Mouse (Mus musculus): ENCODE results near the gene Mrpl53. TPM values are rescaled to one million over a fixed set of nuclear protein-coding genes. Genes with fewer than 3 reads are reported as not detected.

Gene Mrpl53
- polyA plus RNA-seq, 1 experiment from 2014 or later = 122 TPM

DNA sequence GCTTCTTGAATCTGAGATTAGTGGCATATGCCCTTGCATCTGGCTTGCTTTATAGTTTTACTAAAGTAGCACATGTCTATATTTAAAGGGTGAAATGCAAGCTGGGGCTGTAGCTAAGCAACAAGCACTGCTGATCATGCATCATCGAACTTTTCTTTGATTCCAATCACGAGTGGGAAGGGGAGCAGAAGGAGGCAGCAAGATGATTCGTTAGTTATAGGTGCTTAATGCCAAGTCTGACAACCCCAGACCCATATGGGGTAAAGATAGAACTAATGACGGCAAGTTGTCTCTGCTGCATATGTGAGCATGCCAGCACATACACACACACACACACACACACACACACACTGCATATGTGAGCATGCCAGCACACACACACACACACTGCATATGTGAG is 4.7 kb upstream of the Mrpl53 start:
- peaks cover 4% of the 10 kb centered on the region; the same call in 1 of the 2 replicates for H3K27me3 ChIP-seq (replicated peaks; ENCODE audit: control insufficient read depth, insufficient read depth, low read length)
- H3K9me3 ChIP-seq (ENCODE audit: control insufficient read depth, low read length) = no peaks in the 10 kb centered on the region
- H3K9ac ChIP-seq (replicated peaks; ENCODE audit: low read depth, low read length) = no peak overlapping the region
- no peaks in the 10 kb centered on the region for H3K36me3 ChIP-seq (ENCODE audit: control insufficient read depth, insufficient read depth)
- 50% methylated on average over 4 of the region's 4 CpGs for WGBS
- peak; percentile 51 for ATAC-seq
- peaks cover 28% of the 10 kb centered on the region for H3K4me1 ChIP-seq (replicated peaks; ENCODE audit: control insufficient read depth, insufficient read depth, low read length)
- H3K4me2 ChIP-seq (ENCODE audit: low read length) = no peak overlapping the region
- H3K27ac ChIP-seq (ENCODE audit: low read length) = no peak overlapping the region
- H3K4me3 ChIP-seq (replicated peaks; ENCODE audit: low read length) = no peak overlapping the region

DNA sequence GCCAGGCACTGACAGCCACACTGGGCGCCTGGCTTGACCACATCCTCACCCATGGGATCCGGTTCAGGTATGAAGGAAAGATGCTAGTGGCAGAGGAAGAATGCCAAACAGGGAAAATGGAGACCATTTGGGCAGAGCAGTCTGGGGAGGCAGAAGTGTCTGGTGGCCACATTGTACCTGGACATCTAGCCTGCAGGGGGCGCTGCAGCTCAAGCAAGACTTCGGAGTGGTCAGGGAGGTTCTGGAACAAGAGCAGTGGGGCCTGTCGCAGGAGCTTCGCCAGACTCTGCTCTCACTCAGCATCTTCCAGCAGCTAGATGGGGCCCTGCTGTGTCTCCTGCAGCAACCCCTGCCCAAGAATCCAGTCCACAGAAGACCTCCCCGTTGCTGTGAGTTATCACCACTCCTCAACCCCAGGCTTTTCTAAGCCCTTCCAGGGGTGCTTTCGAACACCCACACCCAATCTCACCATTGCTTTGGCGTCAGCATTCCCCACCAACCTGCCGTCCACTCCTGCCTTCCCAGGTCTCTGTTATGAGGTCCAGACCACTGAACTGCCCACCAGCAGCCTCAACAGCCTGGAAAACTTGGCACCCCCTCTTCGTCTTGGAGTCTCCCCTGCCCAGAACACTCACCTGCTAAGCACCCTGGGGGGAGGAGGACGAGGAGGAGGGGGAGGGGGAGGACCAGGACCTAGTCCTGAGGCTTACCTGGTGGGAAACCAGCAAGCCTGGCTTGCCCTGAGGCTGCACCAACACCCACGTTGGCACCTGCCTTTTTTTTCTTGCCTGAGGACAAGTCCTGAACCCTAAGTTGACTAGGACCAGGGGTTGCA is 1.1 kb upstream of the Mrpl53 start:
- WGBS = 32% methylated on average over 12 of the region's 13 CpGs

DNA sequence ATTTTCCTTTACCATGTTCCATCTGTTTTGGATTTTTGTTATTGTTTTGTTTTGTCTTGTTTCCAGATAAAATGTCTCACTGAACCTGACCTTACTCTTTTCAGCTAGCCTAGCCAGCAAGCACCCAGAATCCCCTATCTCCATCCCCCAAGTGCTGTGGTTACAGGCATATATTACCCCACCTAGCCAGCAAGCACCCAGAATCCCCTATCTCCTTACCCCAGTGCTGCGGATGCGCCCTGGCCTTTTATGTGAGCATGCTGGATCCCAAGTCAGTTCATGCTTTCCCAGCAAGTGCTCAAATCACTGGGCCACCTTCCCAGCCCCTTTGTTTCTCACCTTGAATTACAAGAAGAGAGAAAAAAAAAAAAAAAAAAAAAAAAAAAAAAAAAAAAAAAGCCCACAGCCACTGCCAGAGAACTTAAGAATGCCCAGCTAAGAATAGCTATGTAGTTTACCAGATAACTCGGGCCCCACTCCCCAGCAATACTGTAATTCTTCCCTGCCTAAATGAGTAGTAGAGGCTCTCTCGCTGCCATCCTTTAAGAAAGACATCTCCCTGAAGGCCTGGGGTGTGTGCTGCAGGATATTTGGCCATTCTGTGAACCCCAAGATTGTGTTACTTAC is 2.8 kb downstream of the Mrpl53 start:
- Histone ChIP-seq H3K36me3 (ENCODE audit: control insufficient read depth, insufficient read depth) (no peaks in the 10 kb centered on the region), H3K9ac (replicated peaks; ENCODE audit: low read depth, low read length) (no peak overlapping the region), H3K4me2 (ENCODE audit: low read length) (no peak overlapping the region), H3K9me3 (ENCODE audit: control insufficient read depth, low read length) (no peaks in the 10 kb centered on the region), H3K4me1 (replicated peaks; ENCODE audit: control insufficient read depth, insufficient read depth, low read length) (peaks cover 36% of the 10 kb centered on the region), H3K27me3 (replicated peaks; ENCODE audit: control insufficient read depth, insufficient read depth, low read length) (no peaks in the 10 kb centered on the region), H3K27ac (ENCODE audit: low read length) (no peak overlapping the region), H3K4me3 (replicated peaks; ENCODE audit: low read length) (no peak overlapping the region)
- ATAC-seq = no peak
- 94% methylated on average over 4 of the region's 4 CpGs for WGBS

More for the DNA sequence above, 1.1 kb upstream of the Mrpl53 start:
- Histone ChIP-seq H3K4me3 (replicated peaks; ENCODE audit: low read length) (peak overlapping the region; percentile 96), H3K27ac (ENCODE audit: low read length) (peak overlapping the region; percentile 72; the same call in 1 of the 2 replicates), H3K4me2 (ENCODE audit: low read length) (peak overlapping the region; percentile 96), H3K9ac (replicated peaks; ENCODE audit: low read depth, low read length) (peak overlapping the region; percentile 93; the same call in 1 of the 2 replicates), H3K9me3 (ENCODE audit: control insufficient read depth, low read length) (no peaks in the 10 kb centered on the region), H3K4me1 (replicated peaks; ENCODE audit: control insufficient read depth, insufficient read depth, low read length) (peaks cover 28% of the 10 kb centered on the region), H3K36me3 (ENCODE audit: control insufficient read depth, insufficient read depth) (no peaks in the 10 kb centered on the region), H3K27me3 (replicated peaks; ENCODE audit: control insufficient read depth, insufficient read depth, low read length) (no peaks in the 10 kb centered on the region)
- no peak for ATAC-seq

DNA sequence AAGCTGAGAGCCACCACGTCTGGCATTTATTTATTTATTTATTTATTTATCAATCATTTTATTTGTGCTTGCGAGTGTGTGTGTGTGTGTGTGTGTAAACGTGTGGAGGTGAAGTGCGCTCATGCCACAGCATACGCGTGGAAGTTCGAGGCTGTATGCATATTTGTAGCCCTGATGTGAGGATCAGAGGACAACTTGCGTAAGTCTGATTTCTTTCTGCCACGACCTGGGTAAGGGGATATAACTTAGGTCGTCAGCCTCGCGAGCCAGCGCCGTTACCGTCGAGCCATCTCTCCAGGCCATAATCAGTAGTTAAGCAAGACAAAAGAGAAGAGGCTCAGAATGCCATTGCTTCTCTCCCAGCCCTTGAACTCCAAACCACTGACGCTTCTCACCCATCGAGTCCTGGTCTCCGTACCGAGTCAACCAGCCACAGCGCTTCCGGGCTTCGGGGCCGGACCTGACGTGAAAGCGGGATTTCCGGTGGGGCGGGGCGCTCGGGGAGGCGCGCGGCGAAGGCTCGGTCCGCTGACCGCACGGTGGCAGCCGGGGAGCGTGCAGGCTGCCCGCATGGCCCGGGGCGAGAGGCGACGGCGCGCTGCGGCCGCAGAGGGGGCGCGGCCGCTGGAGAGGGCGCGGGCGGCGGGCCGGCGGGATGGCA is 6.3 kb downstream of the Mrpl53 start, which contains the start of gene Mogs:
TSS of gene Mogs (plus strand) at position 486 of the 661 bp plus-strand sequence.
- H3K27me3 ChIP-seq (replicated peaks; ENCODE audit: control insufficient read depth, insufficient read depth, low read length) = no peaks in the 10 kb centered on the region
- H3K9me3 ChIP-seq (ENCODE audit: control insufficient read depth, low read length) = no peaks in the 10 kb centered on the region
- H3K27ac ChIP-seq (ENCODE audit: low read length) = peak within 1 kb of the TSS; percentile 71
- H3K4me3 ChIP-seq (replicated peaks; ENCODE audit: low read length) = peak within 1 kb of the TSS; percentile 90
- H3K4me1 ChIP-seq (replicated peaks; ENCODE audit: control insufficient read depth, insufficient read depth, low read length) = peaks cover 34% of the 10 kb centered on the region
- H3K4me2 ChIP-seq (ENCODE audit: low read length) = peak within 1 kb of the TSS; percentile 97
- peak within 1 kb of the TSS; percentile 94 for H3K9ac ChIP-seq (replicated peaks; ENCODE audit: low read depth, low read length)
- peak; percentile 87 for ATAC-seq
- under 1% methylated on average over 55 of the region's 58 CpGs for WGBS
- peaks cover 13% of the 10 kb centered on the region; the same call in 1 of the 2 replicates for H3K36me3 ChIP-seq (ENCODE audit: control insufficient read depth, insufficient read depth)

DNA sequence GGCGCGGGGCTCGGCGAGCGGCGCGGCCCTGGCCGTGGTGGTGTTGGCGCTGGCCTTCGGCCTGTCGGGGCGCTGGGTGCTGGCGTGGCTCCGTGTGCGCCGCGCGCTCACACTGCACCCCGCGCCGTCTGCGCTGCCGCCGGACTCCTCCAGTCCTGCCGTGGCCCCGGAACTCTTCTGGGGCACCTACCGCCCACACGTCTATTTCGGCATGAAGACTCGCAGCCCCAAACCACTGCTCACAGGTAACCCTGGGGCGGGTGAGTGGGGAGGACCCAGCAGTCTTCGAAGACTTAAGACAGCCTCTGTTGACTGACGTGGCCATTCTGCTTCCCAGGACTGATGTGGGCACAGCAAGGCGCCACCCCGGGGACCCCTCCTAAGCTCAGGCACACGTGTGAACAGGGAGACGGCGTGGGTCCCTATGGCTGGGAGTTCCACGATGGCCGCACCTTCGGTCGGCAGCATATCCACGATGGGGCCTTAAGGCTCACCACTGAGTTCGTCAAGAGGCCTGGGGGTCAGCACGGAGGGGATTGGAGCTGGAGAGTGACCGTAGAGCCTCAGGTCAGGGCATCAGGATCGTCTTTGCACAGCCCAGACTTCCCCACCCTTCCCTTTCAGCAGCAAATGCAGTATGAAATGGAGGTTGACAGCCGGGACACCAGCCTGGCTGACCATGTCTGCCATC is 7.0 kb downstream of the Mrpl53 start:
- WGBS = 2% methylated on average over 36 of the region's 48 CpGs
- Histone ChIP-seq H3K9ac (replicated peaks; ENCODE audit: low read depth, low read length) (peak overlapping the region; percentile 94), H3K9me3 (ENCODE audit: control insufficient read depth, low read length) (no peaks in the 10 kb centered on the region), H3K27ac (ENCODE audit: low read length) (peak overlapping the region; percentile 71), H3K4me1 (replicated peaks; ENCODE audit: control insufficient read depth, insufficient read depth, low read length) (peaks cover 37% of the 10 kb centered on the region), H3K36me3 (ENCODE audit: control insufficient read depth, insufficient read depth) (peaks cover 13% of the 10 kb centered on the region; the same call in 1 of the 2 replicates), H3K27me3 (replicated peaks; ENCODE audit: control insufficient read depth, insufficient read depth, low read length) (no peaks in the 10 kb centered on the region), H3K4me2 (ENCODE audit: low read length) (peak overlapping the region; percentile 97), H3K4me3 (replicated peaks; ENCODE audit: low read length) (peak overlapping the region; percentile 90)
- ATAC-seq = peak; percentile 19

DNA sequence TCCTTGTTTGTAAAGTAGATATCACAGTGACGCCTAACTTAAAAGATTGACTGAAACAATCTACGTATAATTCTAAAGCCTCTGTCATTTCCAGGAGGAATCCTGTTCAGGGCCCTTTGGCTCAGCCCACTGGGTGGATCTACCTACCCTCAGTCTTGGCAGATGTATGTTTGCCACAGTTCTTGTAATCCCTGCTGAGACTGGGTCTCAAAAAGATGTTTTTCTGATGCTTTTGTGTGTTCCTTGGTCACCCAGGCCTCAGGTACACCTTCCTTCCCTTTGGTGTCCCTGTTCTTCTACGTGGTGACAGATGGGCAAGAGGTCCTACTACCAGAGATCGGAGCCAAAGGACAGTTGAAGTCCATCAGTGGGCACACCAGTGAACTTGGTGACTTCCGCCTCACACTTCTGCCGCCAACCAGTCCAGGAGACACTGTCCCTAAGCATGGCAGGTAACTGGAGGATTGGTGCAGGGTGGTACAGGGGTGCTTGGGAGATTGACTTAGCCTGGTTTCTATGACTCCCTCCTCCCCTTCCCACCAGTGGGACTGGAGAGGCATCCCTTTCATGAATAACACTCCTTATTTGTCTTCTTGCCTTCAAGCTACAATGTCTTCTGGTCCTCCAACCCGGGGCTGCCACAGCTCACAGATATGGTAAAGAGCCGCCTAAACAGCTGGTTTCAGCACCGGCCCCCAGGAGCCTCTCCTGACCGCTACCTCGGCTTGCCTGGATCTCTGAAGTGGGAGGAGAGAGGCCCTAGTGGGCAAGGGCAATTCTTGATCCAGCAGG is 7.7 kb downstream of the Mrpl53 start:
- 80% methylated on average over 11 of the region's 11 CpGs for WGBS
- Histone ChIP-seq H3K27ac (ENCODE audit: low read length) (no peak overlapping the region), H3K36me3 (ENCODE audit: control insufficient read depth, insufficient read depth) (peaks cover 13% of the 10 kb centered on the region; the same call in 1 of the 2 replicates), H3K4me1 (replicated peaks; ENCODE audit: control insufficient read depth, insufficient read depth, low read length) (peaks cover 37% of the 10 kb centered on the region), H3K4me3 (replicated peaks; ENCODE audit: low read length) (peak overlapping the region; percentile 90), H3K27me3 (replicated peaks; ENCODE audit: control insufficient read depth, insufficient read depth, low read length) (no peaks in the 10 kb centered on the region), H3K4me2 (ENCODE audit: low read length) (peak overlapping the region; percentile 97), H3K9ac (replicated peaks; ENCODE audit: low read depth, low read length) (peak overlapping the region; percentile 94), H3K9me3 (ENCODE audit: control insufficient read depth, low read length) (no peaks in the 10 kb centered on the region)
- ATAC-seq = no peak

DNA sequence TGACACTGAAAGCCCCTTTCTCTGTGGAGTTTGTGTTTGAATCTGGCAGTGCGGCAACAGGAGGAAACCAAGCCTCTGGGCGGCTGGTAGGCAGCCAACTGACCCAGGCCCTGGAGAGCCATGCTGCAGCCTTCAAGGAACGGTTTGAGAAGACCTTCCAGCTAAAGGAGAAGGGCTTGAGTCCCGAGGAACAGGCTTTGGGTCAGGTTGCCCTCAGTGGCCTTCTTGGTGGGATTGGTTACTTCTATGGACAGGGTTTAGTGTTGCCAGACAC is 8.3 kb downstream of the Mrpl53 start:
- 83% methylated on average over 4 of the region's 4 CpGs for WGBS
- Histone ChIP-seq H3K27ac (ENCODE audit: low read length) (no peak overlapping the region), H3K27me3 (replicated peaks; ENCODE audit: control insufficient read depth, insufficient read depth, low read length) (no peaks in the 10 kb centered on the region), H3K4me3 (replicated peaks; ENCODE audit: low read length) (no peak overlapping the region), H3K9me3 (ENCODE audit: control insufficient read depth, low read length) (no peaks in the 10 kb centered on the region), H3K36me3 (ENCODE audit: control insufficient read depth, insufficient read depth) (peaks cover 13% of the 10 kb centered on the region; the same call in 1 of the 2 replicates), H3K9ac (replicated peaks; ENCODE audit: low read depth, low read length) (no peak overlapping the region), H3K4me2 (ENCODE audit: low read length) (no peak overlapping the region), H3K4me1 (replicated peaks; ENCODE audit: control insufficient read depth, insufficient read depth, low read length) (peaks cover 37% of the 10 kb centered on the region)
- no peak for ATAC-seq

DNA sequence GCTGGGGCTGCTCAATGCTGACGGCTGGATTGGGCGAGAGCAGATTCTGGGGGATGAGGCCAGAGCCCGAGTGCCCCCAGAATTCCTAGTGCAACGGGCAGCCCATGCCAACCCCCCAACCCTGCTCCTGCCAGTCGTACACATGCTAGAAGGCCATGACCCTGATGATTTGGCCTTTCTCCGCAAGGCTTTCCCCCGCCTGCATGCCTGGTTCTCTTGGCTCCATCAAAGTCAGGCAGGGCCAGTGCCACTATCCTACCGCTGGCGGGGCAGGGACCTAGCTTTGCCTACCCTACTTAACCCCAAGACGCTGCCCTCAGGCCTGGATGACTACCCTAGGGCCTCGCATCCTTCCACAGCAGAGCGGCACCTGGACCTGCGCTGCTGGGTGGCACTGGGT is 8.8 kb downstream of the Mrpl53 start:
- no peak for ATAC-seq
- Histone ChIP-seq H3K4me3 (replicated peaks; ENCODE audit: low read length) (no peak overlapping the region), H3K4me1 (replicated peaks; ENCODE audit: control insufficient read depth, insufficient read depth, low read length) (peaks cover 41% of the 10 kb centered on the region), H3K9ac (replicated peaks; ENCODE audit: low read depth, low read length) (no peak overlapping the region), H3K27me3 (replicated peaks; ENCODE audit: control insufficient read depth, insufficient read depth, low read length) (no peaks in the 10 kb centered on the region), H3K27ac (ENCODE audit: low read length) (no peak overlapping the region), H3K9me3 (ENCODE audit: control insufficient read depth, low read length) (no peaks in the 10 kb centered on the region), H3K4me2 (ENCODE audit: low read length) (no peak overlapping the region), H3K36me3 (ENCODE audit: control insufficient read depth, insufficient read depth) (peaks cover 13% of the 10 kb centered on the region; the same call in 1 of the 2 replicates)
- 91% methylated on average over 13 of the region's 13 CpGs for WGBS

All from forebrain, embryonic 16.5 days (tissue).